Mouse (Mus musculus) skeletal muscle tissue, adult 2 months (tissue): ENCODE results near the gene Sh3bgrl2.
"Not testable (repeated sequence)": the region's sequence is repeated elsewhere in the genome, so short reads cannot be mapped to it uniquely, and the experiment has no call there.

Experiments used
- DNase-seq: peaks from one replicate; pipeline ENCODE4 v3.0.0-alpha.2; 2012; ENCODE audit warnings: low read depth, low spot score

The Sh3bgrl2 gene

DNA sequence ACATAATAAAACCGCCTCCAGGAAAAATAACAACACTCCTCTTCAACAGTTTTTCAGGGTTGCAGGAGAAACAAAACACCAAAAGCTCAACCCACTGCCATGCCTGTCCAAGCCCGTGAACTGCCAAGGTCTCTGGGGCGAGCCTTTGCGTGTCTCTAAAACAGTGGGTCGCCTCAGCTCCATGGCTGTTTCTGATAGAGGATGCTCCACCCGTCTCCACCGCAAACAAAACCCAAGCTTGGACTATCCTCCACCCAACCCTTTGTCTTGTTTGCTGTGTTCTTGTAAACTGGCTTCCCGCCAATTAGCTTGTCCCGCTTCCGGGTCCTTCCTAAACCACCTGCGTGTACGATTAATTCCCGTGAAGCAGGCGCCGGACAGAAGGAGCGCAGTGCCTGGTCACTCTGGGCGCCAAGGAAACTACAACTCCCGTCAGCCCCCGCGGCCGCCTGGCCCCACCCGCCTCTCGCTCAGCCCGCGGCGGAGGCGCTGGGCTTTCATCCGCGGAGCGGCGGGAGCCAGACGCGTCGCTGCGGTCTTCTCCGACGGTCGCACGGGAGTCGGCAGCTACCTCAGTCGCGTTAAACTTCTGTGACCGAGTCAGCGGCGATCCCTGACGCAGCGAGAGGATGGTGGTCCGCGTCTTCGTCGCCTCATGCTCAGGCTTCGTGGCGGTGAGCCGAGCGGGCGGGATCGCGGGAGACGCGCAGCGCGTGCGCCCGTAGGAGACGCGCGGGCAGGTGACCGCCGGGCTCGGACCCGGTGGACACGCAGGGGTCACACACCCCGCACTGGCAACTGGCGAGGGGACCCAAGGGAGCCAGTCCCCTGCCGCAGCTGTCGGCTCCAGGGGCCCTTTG, at the start of gene Sh3bgrl2:
Gene Sh3bgrl2 (plus strand): TSS at position 498 of the 860 bp plus-strand sequence.
- DNase-seq, result peak; percentile 16

DNA sequence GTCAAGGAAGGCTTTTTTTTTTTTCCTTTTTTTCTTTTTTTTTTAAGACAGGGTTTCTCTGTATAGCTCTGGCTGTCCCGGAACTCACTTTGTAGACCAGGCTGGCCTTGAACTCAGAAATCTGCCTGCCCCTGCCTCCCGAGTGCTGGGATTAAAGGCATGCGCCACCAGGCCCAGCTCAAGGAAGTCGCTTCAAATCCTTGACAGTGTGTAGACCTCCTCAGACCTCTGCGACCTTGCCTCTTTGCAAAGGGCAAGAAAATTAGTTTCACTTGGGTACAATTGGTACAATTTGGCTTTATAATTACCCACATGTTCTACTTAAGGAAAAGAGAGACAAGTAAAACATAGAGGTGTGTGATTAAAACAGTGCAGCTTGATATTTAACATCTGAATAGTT, 29.0 kb upstream of the Sh3bgrl2 start:
- not testable (repeated sequence) for DNase-seq

GRCm38 (mm10) chr9:83519510-83520155, 28.5 kb upstream of the Sh3bgrl2 start:
- no peak for DNase-seq

GRCm38 (mm10) chr9:83527341-83528060, 20.6 kb upstream of the Sh3bgrl2 start:
- no peak for DNase-seq

GRCm38 (mm10) chr9:83533044-83533769, 14.9 kb upstream of the Sh3bgrl2 start:
- no peak for DNase-seq

GRCm38 (mm10) chr9:83536959-83537358, 11.2 kb upstream of the Sh3bgrl2 start:
- no peak for DNase-seq

DNA sequence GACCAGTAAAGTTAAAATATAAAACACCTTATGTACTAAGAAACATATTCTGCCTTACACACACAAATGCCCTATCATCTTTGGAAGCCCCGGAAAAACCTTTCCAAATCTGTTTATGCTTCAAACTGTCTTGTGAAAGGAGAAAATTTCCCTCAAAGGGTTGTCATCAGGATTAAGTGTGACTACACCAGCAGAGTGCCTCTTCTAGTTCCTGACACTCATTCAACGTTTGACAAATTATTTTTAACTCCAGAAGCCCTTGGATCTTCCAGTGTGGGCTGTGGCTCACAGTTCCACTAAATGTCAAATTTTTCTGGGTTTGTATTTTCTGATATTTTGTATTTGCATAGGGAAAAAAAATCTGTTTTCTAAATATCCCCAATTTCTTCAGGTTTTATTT, 10.6 kb upstream of the Sh3bgrl2 start:
- no peak for DNase-seq

- DNase-seq, result no peak
Observed at GRCm38 (mm10) chr9:83537921-83538536, 10.1 kb upstream of the Sh3bgrl2 start.

DNA sequence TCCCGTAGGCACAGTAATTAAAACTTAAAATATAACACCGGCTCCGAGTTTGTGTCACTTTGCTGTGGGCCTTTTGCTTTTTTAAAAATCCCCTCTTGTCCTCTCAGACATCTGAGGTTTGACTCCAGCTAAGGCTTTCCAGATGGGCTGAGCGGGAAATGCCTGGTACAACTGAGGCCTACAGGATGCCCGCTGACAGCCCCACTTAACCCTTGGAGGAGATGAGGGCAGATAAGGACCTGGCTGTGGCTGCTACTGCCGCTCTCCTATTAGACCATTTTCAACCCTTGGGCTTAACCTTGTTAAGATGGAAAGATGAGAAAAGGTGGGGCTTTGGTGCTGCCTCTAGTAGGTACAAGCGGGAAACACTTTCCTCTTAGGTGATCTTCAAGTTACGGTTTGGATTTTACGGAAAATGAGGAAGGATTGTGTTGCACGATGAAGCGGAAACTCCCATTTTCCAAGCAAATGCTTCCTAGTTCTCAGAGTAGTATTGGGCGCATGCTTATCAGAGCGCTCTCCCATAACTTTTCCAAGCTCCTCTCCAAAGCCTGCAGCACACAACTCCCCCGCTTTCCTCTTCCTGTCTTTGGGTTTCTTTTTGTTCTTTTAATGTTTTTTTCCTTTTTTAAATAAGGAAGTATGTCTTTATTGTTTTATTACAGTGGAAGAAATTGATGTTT, 8.2 kb upstream of the Sh3bgrl2 start:
- no peak for DNase-seq

GRCm38 (mm10) chr9:83540492-83540857, 7.7 kb upstream of the Sh3bgrl2 start:
- no peak for DNase-seq

GRCm38 (mm10) chr9:83540975-83541374, 7.2 kb upstream of the Sh3bgrl2 start:
- DNase-seq, result no peak

DNA sequence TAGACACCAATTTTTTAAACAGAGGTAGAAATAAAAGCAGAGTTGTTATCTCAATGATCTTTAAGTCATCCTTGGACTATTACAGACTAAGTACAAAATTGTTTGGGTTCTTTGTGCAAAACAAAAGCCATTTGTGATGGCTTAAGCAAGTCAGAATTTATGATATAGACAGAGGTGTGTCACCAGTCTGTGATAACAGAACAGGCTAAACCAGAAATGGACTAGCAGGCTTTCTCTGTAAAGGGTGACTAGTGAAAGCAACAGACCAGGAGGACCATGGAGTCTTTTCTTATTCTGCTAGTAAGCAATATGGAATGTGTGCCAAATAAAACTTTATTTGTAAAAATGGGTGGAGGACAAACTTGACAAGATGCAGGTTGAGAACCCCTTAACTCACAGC, 2.9 kb upstream of the Sh3bgrl2 start:
- DNase-seq, result no peak

GRCm38 (mm10) chr9:83546316-83546715, 1.8 kb upstream of the Sh3bgrl2 start:
- DNase-seq, result no peak

DNA sequence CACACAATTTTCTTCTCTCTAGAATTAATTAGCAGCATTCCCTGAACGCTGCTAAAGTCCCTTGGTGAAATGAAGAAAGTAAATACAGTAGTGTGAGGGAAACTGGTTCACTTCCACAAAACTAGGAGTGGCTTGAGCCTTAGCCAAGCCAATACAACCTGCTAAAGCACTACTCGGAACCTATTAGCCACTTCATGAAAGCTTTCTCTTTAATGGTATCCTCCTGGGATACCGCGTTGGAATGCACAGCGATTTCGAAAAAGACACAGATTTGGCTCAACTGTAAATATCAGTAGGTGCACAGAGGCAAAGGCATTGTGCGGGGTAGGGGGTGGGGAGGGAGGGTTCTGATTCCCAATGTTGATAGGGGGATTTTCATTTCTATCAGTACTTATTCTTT, 898 bp upstream of the Sh3bgrl2 start:
- no peak for DNase-seq

- DNase-seq, result no peak
Observed at GRCm38 (mm10) chr9:83549866-83550265, 1.7 kb downstream of the Sh3bgrl2 start.

GRCm38 (mm10) chr9:83551116-83551515, 3.0 kb downstream of the Sh3bgrl2 start:
- DNase-seq, result no peak

- DNase-seq, result no peak
Observed at GRCm38 (mm10) chr9:83551632-83552031, 3.5 kb downstream of the Sh3bgrl2 start.

DNA sequence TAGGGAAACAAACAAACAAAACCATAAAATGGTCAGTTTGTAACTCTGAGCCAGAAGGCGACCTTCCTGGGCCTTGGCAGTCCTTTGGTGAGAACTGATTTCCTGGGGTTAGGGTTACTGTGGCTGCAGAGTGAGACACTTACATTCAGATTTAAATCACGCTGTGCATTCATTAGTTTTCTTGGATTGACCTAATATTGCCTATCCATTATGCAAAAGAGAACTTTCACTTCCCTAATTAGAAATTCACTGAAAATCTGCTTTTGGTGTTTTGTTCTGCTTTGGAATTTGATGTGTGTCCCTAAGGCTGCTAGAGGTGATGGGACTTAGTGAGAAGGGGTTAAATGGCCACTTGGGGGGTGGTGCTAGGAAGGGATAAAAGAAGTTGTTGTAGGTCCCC, 7.5 kb downstream of the Sh3bgrl2 start:
- no peak for DNase-seq

- DNase-seq, result no peak
Observed at GRCm38 (mm10) chr9:83556236-83556635, 8.1 kb downstream of the Sh3bgrl2 start.
